Mouse (Mus musculus) adrenal gland, adult 2 months (tissue): ENCODE results near the gene Tcea3. TPM values are rescaled to one million over a fixed set of nuclear protein-coding genes. Genes with fewer than 3 reads are reported as not detected.

Experiments
- DNase-seq: peaks from one replicate; pipeline ENCODE4 v3.0.0; 2021
- long read RNA-seq: library from polyadenylated mRNA; stranded (forward); transcript quantifications from one replicate; pipeline ENCODE4 v2.0.0, GENCODE M21; 2021
- polyA plus RNA-seq: library from polyadenylated mRNA; depleted of rRNA; stranded (reverse); fragments of >200 nt; gene quantifications from 2 replicates; pipeline ENCODE4 v1.2.3, GENCODE M21; 2012; rRNA removed
- total RNA-seq, 2 experiments: library from RNA; stranded (reverse); gene quantifications; 2 replicates each; pipeline ENCODE4 v1.2.3; 2021

Tcea3 gene
- total RNA-seq (1 to 10 TPM; 1.7 to 2.7 TPM), polyA plus RNA-seq (0.13 and 0.54 TPM in 2 replicates)
- long read RNA-seq, partial matches to known transcripts: 0 of 1 reads
- long read RNA-seq, other reads (novel, unspliced or antisense): 0 of 1 reads

DNA sequence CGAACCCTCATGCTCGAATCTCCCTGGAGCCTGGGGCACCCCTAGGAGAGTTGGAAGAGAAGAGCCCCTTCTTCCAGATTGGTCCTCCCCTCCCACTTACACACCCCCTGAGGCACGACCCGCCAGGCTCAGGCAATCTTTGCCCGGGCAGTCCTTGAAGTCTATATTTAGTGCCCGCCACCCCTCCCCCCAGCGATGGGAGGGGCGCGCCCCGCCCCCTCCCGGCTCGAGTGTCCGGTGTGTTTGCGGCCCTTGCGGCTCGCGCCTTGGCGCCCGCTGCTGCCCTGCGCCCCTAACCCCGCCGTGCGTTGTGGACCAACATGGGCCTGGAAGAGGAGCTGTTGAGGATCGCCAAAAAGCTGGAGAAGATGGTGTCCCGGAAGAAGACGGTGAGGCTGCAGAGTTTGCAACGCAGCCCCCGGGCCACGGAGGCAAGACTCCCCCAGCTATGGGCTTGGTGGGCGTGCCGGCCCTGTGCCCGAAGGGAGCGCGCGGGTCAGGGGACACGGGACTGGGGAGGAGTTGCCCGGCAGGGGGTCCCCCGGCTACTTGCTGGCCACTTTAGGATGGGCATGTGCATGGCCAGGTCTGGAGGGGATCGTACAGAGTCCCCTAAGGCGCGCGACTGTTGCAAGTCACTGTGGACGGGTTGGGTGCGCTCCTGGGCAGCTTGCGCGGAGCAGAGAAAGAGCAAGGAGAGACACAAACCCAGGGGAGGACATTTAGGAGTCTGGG, at the start of gene Tcea3:
Gene Tcea3 (plus strand): TSS at position 1 of the 735 bp plus-strand sequence.
- DNase-seq: peak; percentile 57

DNA sequence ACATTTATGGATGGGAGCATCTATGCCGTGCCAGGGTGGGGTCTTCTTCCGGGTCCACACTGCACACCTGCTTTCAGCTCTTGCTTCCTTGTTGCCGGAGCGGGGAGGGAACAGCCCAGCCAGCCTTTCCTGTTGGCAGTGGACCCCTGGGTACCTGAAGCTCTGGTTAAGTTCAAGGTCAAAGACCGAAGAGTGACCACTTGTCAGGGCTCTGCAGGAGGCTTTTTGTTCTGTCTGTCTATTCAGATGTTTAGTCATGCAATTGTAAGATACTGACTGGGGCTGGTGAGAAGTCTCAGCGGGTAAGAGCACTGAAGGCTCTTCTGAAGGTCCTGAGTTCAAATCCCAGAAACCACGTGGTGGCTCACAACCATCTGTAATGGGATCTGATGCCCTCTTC, 48.7 kb upstream of the Tcea3 start:
- no peak for DNase-seq

DNA sequence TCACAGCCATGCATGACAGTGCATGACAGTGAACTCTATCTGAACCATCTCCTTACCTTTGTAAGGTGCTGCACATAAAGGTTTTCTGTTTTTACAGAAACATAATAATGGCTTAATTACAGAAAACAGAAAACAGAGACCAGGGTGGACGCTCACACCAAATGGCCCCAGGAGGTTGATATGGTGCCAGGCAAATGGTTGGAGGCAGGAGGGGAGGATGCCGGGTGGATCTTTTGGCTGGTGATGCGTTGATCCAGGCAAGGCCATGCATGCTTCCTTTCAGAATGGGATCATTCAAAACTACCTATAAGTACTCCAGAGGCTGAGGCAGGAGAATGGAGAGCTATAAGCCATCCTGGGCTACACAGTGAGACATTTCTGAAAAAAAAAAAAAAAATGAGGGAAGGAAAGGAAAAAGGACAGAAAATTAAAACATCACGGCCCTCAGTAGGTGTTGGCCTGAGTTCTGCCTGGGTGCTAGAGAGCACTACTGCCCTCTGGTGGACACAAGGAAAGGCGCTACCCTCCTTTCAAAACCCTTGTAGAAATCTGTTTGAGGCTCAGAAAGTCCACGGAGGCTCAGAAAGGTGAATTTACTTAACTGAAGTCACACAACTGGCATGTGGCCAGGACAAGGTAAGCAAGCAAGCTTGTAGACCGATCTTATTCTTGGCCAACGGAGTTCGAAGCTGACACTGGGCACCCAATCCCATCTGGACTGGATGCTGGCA, 47.8 kb upstream of the Tcea3 start:
- no peak for DNase-seq

DNA sequence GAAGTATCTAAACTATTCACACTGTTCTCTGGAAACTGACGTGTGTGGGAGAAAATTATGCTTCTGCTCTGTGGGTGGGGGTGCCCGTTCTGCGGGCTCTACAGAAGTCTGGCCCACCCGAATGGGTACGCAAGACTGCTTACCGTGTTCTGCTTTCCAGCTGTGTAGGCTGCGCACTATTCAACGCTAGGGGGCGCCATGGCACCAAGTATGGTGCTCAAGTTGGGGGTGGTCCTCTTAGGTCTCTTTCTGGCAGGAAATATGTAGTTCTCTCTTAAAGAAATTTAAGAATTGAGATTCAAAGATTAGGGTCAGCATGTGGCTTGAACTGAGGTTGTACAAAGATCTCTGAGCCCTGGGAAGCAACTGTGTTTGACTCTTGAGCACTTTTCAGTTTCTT, 45.0 kb upstream of the Tcea3 start:
- peak; percentile 48 for DNase-seq

DNA sequence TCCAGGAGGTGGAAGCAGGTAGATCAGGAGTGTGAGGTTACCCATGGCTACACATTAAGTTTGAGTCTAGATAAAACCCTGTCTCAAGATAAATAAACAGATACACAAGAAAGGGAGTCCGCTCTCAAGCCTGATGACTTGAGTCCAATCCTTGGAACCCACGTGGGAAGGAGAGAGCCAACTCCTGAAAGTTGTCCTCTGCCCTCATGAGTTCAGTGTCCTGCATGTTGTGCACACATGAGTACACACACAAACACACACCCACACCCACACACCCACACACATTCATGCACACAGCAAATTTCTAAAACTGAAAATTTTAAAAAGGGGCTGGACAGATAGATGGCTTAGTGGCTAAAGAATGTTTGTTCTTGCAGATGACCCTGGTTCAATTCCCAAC, 42.8 kb upstream of the Tcea3 start:
- DNase-seq: no peak

DNA sequence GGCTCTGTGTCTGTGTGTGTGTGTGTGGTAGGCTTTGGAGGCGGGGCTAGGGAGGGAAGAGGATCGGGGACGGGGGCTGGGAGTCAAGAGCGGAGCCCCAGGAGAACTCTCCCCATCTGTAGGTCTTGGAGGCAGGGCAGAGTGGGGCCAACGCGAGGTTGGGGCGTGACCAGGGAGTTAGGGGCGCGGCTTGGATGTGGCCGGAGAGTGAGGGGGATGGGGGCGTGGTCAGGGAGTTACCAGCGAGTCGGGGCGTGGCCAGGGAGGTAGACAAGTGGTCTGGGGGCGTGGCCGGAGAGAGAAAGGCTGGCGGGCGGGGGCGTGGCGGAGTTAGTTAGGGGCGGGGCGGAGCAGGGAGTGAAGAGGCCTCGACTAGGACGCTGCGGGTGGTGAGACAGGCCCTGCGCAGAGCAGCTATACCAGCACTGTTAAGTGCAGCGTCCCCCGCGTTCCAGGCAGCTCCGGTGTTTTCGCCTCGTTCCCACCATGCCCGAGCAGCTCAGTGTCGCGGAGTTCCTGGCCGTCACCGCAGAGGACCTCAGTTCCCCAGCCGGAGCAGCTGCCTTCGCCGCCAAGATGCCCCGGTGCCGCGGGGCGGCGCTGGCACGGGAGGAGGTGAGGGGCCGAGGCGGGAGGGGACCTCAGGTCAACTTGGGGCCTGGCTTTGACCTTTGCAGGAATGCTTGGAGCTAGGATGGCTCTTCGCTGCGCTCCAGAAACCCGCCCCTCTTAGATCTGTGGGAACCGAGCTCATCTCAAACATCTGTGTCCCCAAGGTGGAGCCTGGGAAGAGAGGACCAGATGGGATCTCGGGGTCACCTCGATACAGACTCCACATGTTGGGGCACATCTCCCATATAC, 41.3 kb upstream of the Tcea3 start, which contains the start of gene Asap3:
Gene Asap3 (plus strand): TSS at position 333 of the 861 bp plus-strand sequence.
- DNase-seq: peak; percentile 97

DNA sequence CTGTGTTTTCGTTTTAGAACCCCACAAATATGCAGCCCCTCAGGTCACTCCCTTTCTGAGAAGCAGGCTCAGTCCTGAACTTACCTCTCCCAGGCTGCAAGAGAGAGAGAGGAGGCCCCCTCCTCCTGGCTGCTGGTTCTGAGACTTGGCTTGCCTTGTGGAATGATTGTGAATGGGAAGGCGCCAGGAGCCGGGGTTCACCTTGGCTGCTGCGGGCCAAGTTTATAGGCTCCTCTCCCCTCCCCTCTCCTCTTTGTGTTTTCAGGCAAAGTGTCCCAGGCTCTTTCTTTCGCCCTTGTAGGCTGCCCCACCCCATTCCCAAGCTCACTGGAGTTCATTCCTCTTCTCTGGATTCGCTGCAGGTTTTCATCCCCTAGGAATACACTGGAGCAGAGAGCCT, 40.6 kb upstream of the Tcea3 start:
- DNase-seq: peak; percentile 26

DNA sequence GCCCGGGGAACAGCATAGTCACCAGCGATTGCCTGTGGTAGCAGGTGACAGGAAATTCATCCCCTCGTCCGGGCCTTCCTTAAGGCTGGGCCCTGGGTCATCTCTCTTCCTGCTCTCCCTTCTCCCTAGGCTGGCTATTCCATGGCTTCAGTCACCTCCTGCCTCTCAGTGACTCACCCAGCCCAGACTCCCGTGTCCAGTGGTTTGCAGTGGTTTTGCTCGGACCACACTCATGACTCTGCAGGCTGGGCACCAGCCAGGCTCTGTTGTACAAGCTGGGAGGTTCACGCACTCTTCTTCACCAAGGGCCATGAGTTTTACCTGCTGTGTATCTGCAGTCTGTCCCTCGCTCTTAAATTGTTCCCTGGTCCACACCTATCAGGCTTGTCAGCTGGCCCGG, 36.6 kb upstream of the Tcea3 start:
- peak; percentile 32 for DNase-seq

DNA sequence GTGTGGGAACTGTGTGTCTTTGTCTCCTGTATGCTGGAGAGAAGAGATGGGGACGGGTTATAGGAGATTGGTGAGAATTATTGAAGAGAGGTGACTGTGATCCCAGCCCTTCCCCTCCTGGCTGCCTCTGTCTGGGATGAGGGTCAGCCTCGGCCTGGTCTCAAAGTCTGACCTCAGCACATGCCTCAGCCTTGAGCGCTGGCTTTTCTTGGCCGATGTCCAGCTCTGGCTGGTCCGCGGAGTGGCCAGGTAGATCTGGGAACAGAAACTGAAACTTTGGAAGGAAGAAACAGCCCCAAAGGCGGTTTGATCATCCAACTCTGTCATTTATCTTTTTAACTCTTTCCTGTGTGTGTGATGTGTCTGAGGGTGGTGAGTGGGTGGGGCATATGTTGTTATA, 33.9 kb upstream of the Tcea3 start:
- DNase-seq: peak; percentile 65

DNA sequence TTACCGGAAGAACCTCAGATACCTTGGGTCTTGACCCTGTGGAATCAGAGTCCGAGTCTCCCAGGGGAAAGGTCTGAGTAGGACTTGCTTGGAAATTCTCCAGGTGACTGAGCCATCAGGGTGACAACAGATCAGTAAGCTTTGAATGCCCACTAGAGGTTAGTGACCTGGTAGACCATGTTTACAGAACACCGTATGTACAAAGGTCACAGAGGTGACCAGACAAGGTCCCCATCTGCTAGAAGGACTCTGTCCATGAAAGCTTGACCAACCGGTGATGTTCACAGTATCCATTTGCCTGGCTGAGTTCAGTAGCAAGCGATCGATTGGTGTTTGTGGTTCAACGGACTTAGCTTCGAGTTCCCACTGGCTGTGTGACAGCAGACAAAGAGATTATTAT, 32.7 kb upstream of the Tcea3 start:
- DNase-seq: no peak

DNA sequence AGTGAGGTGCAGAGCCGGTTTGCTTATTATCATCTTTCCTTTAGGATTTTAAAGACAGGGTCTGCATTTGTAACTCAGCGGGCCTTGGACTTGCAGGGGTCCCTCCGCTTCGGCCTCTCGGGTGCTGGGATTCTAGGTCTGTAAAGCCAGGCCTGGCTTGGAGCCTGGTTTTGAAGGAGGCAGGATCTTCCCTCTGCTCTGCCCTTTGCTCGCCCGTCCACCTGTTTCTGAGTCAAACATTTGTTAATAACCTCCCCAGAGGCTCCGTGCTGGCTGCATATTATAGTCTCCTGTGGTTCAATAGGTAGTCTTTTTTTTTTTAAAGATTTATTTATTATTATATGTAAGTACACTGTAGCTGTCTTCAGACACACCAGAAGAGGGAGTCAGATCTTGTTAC, 32.0 kb upstream of the Tcea3 start:
- no peak for DNase-seq

DNA sequence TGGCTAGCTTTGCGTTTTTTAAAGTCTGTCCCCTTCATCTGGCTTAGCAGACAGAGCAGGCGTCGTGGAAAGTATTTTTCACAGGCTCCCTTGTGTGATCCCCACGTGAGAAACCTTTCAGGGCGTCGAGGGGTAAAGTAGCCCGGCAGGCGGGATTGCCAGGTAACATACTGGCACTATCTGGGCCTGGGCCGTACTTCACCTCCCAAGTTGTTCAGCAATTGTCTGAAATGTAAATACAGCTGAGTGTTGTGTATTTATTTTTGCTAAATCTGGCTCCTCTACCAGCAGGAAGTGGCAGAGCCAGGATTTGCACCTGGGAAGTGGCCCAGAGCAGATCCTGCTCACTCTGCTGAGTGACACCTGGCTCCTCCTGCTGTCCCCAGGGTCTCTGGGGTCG, 30.5 kb upstream of the Tcea3 start:
- DNase-seq: no peak

DNA sequence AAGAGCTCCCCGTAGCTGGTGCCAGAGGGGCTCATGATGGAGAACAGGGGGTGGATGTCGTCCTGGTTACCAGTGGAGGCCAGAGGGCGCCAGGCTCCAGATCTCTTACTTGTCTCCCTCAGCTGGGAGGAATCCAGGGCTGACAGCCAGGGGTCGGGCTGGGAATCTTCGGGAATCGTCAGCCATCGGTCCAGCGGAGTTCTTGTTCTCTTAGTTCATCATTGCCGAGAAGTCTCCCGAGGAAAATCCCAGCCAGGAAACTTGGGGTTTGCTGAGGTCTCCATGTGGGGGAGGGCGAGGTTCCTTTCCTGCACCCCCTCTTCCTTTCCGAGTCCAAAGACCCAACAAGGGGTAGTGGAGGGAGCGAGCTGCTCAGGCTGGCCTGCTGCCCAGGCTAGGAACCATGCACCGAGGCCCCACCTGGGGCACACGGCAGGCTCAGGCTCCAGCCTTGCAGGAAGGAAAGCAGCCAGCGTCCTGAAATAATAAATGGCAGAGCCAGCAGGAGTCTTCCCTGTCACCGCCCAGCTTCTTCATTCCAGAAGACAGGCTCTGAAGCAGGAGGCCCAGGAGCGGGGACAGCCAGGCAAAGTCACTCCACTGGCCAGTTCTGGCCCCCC, 28.8 kb upstream of the Tcea3 start:
- DNase-seq: peak; percentile 44

DNA sequence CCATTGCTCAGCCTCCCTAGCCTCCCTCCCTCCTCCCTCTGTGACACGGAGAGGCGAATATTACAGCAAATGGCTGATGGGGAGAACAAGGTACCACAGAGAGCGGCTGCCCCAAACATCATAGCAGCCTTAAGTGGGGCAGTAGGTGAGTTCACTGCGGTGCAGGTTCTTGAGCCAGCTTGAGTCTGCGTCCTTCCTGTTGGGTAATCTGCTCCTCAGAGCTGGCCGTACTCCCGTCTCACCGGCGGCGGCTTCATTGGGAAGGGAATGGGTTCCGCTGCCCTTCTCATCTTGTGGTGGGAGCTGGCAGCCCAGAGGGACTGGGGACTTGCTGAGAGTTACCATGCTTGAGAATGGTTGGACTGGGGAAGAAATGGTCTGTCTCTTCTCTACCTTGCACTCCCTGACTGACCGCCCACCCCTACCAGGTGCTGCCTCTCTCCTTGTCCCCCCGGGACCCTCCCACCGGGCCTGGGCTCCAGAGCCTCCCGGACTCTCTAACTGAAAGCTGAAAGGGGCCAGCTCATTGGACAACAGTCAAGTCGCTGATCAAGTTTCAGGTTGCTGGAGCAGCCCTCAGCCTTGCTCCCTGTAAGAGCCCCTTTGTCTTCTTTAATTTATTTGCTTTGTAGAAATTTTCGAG, 27.3 kb upstream of the Tcea3 start:
- DNase-seq: no peak

DNA sequence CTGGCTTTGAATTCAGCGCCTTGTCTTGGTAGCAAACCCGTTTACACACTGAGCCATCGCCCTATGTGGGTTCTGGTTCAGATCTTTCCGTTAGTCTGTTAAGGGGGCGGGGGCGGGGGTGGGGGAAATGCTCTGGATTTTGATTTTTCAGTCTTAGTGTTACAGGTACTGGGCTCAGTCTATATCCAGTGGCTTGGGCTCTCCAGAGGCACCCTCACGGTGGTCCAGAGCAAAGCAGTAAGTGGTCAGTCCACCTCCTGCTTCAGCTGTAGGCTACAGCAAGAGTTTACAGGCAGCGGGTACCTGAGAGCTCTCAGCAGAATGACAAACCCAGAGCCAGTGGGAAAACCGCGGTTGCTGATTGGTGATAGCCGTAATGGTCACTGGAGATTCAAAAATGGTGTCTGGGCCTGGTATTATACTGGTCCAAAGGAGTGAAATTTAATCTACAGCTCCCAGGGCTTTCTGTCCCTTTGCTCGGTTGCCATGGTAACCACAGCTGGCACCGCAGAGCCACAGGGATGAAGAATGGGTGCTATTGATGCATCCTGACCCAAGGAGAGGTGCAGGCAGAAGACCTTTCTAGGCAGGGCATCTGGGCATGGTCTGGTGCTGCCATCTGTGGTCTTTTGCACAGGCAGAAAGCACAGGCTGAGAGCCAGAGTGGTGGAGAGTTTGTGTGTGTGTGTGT, 23.8 kb upstream of the Tcea3 start:
- no peak for DNase-seq

DNA sequence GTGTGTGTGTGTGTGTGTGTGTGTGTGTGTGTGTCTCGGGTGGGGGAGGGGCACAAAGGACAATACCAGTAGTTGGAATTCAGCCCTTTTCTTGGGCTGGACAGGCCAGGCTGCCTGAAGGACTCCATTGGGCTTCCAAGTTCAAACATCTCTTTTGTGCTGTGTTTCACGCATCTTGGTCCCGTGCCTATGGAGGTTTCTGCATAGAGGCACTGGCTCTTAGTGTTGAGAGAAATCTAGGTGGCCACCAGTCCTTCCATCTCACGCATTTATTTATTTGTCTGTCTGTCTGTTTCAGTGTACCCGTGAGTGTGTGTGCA, 23.3 kb upstream of the Tcea3 start:
- DNase-seq: no peak

DNA sequence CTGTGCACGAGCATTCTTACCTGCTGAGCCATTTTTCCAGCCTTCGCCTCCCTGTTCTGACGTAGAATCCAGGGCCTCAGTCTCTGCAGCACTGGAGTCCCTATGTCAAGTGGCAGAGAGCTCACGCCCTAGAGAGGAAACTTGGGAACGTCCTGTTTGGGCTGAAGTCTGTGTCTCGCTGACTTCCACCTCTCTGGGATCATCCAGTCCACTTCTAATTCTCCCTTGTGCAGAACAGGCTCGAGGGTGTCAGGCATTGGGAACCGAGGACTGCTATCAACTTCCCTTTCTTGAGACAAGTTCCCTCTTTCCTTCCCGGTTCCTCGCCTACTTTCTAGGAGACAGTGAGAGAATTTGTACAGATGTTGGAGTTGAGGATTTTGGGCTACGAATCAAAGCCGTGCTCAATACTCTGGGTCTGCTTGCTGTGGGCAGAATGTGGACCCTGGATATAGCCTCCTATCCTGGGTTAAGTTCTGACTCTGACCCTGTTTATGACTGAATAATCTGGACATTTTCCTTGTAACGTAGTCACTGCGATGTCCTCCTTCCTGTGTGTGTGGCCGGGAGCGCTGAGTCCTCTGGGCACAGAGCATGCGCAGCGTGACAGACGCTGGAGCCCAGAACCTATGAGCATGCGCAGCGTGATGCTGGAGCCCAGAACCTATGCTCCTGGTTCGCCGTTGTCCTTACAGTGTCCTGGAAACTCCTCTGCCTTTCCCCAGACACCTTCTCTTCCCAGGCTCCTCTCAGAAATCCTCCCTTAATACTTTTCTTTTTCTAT, 22.7 kb upstream of the Tcea3 start:
- no peak for DNase-seq

DNA sequence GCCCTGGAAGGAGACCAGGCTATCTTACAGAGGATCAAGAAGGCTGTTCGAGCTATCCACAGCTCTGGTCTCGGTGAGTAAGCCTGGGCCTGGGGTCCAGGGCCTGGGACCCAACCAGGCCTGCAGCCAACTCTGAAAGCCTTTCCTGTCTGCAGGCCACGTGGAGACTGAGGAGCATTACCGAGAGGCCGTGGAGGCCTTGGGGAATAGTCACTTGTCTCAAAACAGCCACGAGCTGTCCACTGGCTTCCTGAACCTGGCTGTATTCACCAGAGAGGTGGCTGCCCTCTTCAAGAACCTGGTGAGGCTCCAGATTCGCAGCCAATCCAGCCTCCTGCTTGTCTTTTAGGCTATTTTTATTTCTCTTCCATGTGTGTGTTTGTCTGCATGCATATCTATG, 20.1 kb upstream of the Tcea3 start:
- peak; percentile 37 for DNase-seq

DNA sequence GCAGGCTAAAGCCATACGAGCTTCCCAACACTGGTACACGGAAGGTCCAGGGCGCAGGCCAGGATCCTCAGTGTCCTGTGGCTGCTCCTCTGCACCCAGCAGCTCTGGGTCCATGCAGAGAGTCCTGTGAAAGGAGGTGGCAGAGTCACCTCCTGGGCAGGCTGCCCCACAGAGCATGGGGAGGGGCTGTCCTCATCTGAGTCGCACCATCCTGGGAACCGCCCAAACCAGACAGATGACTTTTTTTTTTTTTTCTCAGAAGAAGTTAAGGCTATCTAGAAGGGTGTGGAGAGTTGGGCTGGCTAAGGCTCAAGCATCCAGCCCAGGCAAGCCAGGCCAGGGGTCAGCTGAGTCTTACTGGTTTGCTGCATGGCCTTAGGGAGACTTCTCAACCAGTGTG, 18.9 kb upstream of the Tcea3 start:
- DNase-seq: no peak

DNA sequence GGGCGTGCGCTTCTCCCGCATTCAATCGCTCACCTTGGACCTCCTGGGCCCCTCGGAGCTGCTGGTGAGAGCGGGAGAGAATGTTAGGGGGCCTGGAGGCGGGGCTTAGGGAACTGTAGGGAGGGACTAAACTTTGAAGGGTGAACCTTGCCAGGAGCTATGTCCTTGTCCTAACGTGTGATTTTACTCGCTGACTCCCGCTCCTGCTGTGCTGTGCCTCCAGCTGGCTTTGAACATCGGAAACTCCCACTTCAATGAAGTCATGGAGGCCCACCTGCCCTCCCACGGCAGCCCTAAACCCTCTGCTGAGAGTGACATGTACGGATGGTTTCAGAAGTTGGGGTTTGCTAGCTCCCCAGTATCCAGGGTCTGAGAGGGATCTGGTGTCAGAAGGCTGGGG, 8.9 kb upstream of the Tcea3 start:
- DNase-seq: no peak
